23 mouse cellular contexts compared by ENCODE assay signal in the genomic region with DNA sequence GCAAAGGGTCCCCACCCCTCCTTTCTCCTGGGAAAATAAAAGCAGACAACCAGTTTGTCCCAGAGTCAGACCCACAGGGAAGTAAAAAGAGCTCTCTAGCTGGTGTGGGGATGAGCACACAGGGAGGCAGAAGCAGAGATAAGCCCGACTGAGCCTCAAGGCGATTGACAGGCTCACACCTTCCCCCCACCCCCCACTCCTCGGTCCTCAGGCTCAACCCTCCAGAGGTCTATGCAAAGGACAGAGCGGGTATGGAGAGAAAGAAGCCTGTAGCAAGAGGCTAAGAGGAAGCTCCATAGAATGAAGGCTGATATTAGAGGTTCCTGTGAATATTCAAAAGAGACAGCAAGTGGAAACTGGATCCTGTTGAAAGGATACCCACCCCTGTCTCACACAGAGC. TPM values are rescaled to one million over a fixed set of nuclear protein-coding genes. Genes with fewer than 3 reads are reported as not detected.
A peak's percentile ranks its signal among the peaks of the same experiment; 100 is the strongest.
DNase-seq lines count a peak whose midpoint lies in the region; TF ChIP-seq lines count a peak whose summit lies in the region.
"Had no signal": no experiment of that assay in that cellular context is flagged by ENCODE, and none has a peak within 500 bp of the region (broad histone marks: within the 10 kb centered on the region; RNA-seq: fewer than 3 reads in every experiment).

No protein-coding gene starts in this region.

- H3K27ac ChIP-seq in MEL (ENCODE audit: control insufficient read depth, low read depth, low read length) = no peak overlapping the region
- H3K27ac ChIP-seq: embryonic facial prominence, embryonic 13.5 days; embryonic facial prominence, embryonic 15.5 days; forebrain, embryonic 10.5 days; forebrain, embryonic 12.5 days; forebrain, embryonic 15.5 days had no signal

- H3K4me3 ChIP-seq in MEL (ENCODE audit: control insufficient read depth in 1 of 2, insufficient read depth in 1 of 2, low read depth in 2 of 2, low read length in 2 of 2) = no peak overlapping the region
- H3K4me3 ChIP-seq: embryonic facial prominence, embryonic 13.5 days; embryonic facial prominence, embryonic 15.5 days; erythroblast, embryonic 14.5 days; forebrain, embryonic 10.5 days; forebrain, embryonic 12.5 days; forebrain, embryonic 15.5 days had no signal

- H3K9me3 ChIP-seq in MEL (replicated peaks; ENCODE audit: insufficient read depth, low read length) = no peaks in the 10 kb centered on the region
- H3K9me3 ChIP-seq: embryonic facial prominence, embryonic 13.5 days; embryonic facial prominence, embryonic 15.5 days; forebrain, embryonic 10.5 days; forebrain, embryonic 12.5 days; forebrain, embryonic 15.5 days had no signal

- H3K79me2 ChIP-seq in MEL (ENCODE audit: control insufficient read depth, insufficient read depth, low read length, poor library complexity) = no peaks in the 10 kb centered on the region

- H3K36me3 ChIP-seq in MEL (ENCODE audit: control insufficient read depth in 1 of 2, insufficient read depth in 2 of 2, low read length in 2 of 2) = peaks cover 0 to 6% of the 10 kb centered on the region in 2 experiments; a peak in 2 of 4 replicates
- H3K36me3 ChIP-seq: embryonic facial prominence, embryonic 13.5 days; embryonic facial prominence, embryonic 15.5 days; forebrain, embryonic 10.5 days; forebrain, embryonic 12.5 days; forebrain, embryonic 15.5 days; G1E had no signal

- no peak for TF ChIP-seq RAD21 in MEL (IDR thresholded peaks at IDR 0.05; ENCODE audit: low read depth, low read length)

- no peaks in the 10 kb centered on the region for H3K27me3 ChIP-seq in MEL (ENCODE audit: control insufficient read depth in 1 of 2, insufficient read depth in 2 of 2, low read length in 2 of 2)
- H3K27me3 ChIP-seq: embryonic facial prominence, embryonic 15.5 days; forebrain, embryonic 12.5 days; forebrain, embryonic 15.5 days had no signal

- peaks cover 4 to 20% of the 10 kb centered on the region in 2 experiments for H3K4me1 ChIP-seq in MEL (ENCODE audit: control insufficient read depth in 1 of 2, insufficient read depth in 2 of 2, low read length in 2 of 2)
- H3K4me1 ChIP-seq: embryonic facial prominence, embryonic 13.5 days had no signal

- TF ChIP-seq EP300 in MEL (IDR thresholded peaks at IDR 0.05; ENCODE audit: low read depth in 1 of 2, low read length in 2 of 2) = no peak

- TF ChIP-seq CTCF in MEL (IDR thresholded peaks at IDR 0.05 in 2 of 3, conservative IDR thresholded peaks at IDR 0.05 in 1 of 3; ENCODE audit: control insufficient read depth in 1 of 3, insufficient read depth in 1 of 3, low read depth in 2 of 3, low read length in 3 of 3, poor library complexity in 1 of 3, severe bottlenecking in 1 of 3) = no peak

- TF ChIP-seq POLR2A in MEL (IDR thresholded peaks at IDR 0.05; ENCODE audit: control insufficient read depth in 1 of 2, insufficient read depth in 1 of 2, low read depth in 1 of 2, low read length in 2 of 2, poor library complexity in 1 of 2) = no peak

- no peak overlapping the region for H3K9ac ChIP-seq in MEL (ENCODE audit: control insufficient read depth, low read depth, low read length, poor library complexity, severe bottlenecking)
- H3K9ac ChIP-seq: embryonic facial prominence, embryonic 13.5 days; embryonic facial prominence, embryonic 15.5 days; forebrain, embryonic 12.5 days; forebrain, embryonic 15.5 days; forebrain, postnatal 0 days had no signal

- DNase-seq in ES-CJ7 (ENCODE audit: low read depth, low spot score) = peak; percentile 55
- peak; percentile 19 for DNase-seq in MEL (ENCODE audit: low read depth, low spot score)
- DNase-seq in ZHBTc4 (ENCODE audit: low read depth, low spot score) = peak; percentile 62
- no peak for DNase-seq in thymus, postnatal 14 days
- DNase-seq in kidney, postnatal 14 days = no peak
- DNase-seq: adrenal gland, adult 2 months; adrenal gland, postnatal 10 days; adrenal gland, postnatal 25 days; cerebellum, adult 11 months; cerebellum, adult 18-20 months; cerebellum, adult 8-10 months; cerebellum, adult 9-11 months; cerebellum, postnatal 14 days; cerebellum, postnatal 36 days; embryo, embryonic 11 days; forebrain, postnatal 0 days had no signal

TF ChIP-seq in MEL, 35 proteins besides CTCF, POLR2A, EP300 and RAD21:
- no peak for TF ChIP-seq MYC (IDR thresholded peaks at IDR 0.05; ENCODE audit: low read depth, low read length)
- no peak for TF ChIP-seq RCOR1 (IDR thresholded peaks at IDR 0.05; ENCODE audit: low read depth, low read length)
- TF ChIP-seq GATA1 (IDR thresholded peaks at IDR 0.05; ENCODE audit: low read depth, low read length) = no peak
- TF ChIP-seq GABPA (IDR thresholded peaks at IDR 0.05; ENCODE audit: low read depth, low read length) = no peak
- TF ChIP-seq UBTF (IDR thresholded peaks at IDR 0.05; ENCODE audit: borderline replicate concordance, insufficient read depth, low read depth, low read length) = no peak
- no peak for TF ChIP-seq JUND (IDR thresholded peaks at IDR 0.05; ENCODE audit: low read depth, low read length)
- TF ChIP-seq TCF12 (IDR thresholded peaks at IDR 0.05; ENCODE audit: low read depth, low read length) = no peak
- TF ChIP-seq MAFK (IDR thresholded peaks at IDR 0.05; ENCODE audit: borderline replicate concordance, low read depth, low read length) = no peak
- TF ChIP-seq TBP (IDR thresholded peaks at IDR 0.05; ENCODE audit: low read depth, low read length) = no peak
- no peak for TF ChIP-seq HCFC1 (IDR thresholded peaks at IDR 0.05; ENCODE audit: low read depth, low read length)
- no peak for TF ChIP-seq ELF1 (IDR thresholded peaks at IDR 0.05; ENCODE audit: low read depth, low read length)
- no peak for TF ChIP-seq USF1 (IDR thresholded peaks at IDR 0.05; ENCODE audit: low read depth, low read length)
- TF ChIP-seq USF2 (IDR thresholded peaks at IDR 0.05; ENCODE audit: borderline replicate concordance in 1 of 2, insufficient read depth in 1 of 2, low read depth in 1 of 2, low read length in 2 of 2) = no peak

RNA-seq across cellular contexts. Expression of gene Nectin1, which starts 19.7 kb away (rescaled TPM):
- 3.8 and 3.9 TPM in 2 replicates for total RNA-seq in MEL (2012; rRNA removed)
- polyA plus RNA-seq in MEL (2012; ENCODE audit: insufficient read depth in 1 of 2, insufficient read length in 2 of 2, low read depth in 1 of 2, low replicate concordance in 2 of 2, missing spikeins in 1 of 2) = 1 to 10 TPM in 1 of 2 experiments, not detected in 1; 6.2 TPM
- polyA plus RNA-seq: G1E had no signal

Comparison
In these comparisons a context has a peak if more than half of its experiments do, and no peak if none do; other contexts are left out.
1. DNase-seq: peak in ES-CJ7 (single experiment), MEL (single experiment) and ZHBTc4 (single experiment); none in thymus, postnatal 14 days (single experiment) and kidney, postnatal 14 days (single experiment).